Mouse (Mus musculus): ENCODE data around the gene Git1.

The Git1 gene

GRCm38 (mm10) chr11:77501971-77502370 is 8.6 kb downstream of the Git1 start:
- DNase-seq (ENCODE audit: low spot score in 2 of 2), result no peak

GRCm38 (mm10) chr11:77502481-77502880 is 9.1 kb downstream of the Git1 start:
- no peak for DNase-seq (ENCODE audit: low spot score in 2 of 2)

DNA sequence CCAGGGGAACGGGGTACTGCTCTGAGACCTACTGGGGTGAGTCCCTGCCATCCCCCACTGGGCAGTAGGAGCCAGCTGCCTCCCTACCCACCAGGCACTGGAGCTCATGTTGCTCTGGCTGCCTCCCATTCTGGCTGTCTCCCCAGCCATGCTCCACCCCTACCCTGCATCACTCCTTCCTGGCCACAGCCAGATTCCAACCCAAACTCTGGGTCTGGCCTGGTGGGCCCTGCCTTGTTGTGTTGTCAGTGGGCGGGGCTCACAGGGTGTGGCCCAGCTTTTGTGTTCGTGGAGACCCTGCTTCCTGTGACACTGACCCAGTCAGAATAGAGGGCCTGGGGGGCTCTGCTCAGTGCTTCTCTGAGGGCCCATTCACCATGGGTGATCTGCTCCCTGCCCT is 10.1 kb downstream of the Git1 start:
- DNase-seq (ENCODE audit: low spot score in 2 of 2), result no peak

DNA sequence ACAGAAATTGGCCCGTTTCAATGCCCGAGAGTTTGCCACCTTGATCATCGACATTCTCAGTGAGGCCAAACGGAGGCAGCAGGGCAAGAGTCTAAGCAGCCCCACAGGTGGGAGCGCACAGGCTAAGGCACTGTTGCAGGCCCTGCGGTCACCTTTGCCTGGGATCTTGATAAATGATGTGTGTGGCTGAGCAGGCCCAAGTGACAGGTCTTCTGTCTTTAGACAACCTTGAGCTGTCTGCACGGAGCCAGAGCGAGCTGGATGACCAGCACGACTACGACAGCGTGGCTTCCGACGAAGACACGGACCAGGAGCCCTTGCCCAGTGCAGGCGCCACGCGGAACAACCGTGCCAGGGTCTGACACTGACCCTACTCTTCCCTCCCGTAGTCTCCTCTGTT is 11.0 kb downstream of the Git1 start:
- DNase-seq (ENCODE audit: low spot score in 2 of 2), result no peak

GRCm38 (mm10) chr11:77505291-77505980 is 12.1 kb downstream of the Git1 start:
- no peak for DNase-seq (ENCODE audit: low spot score in 2 of 2)

DNA sequence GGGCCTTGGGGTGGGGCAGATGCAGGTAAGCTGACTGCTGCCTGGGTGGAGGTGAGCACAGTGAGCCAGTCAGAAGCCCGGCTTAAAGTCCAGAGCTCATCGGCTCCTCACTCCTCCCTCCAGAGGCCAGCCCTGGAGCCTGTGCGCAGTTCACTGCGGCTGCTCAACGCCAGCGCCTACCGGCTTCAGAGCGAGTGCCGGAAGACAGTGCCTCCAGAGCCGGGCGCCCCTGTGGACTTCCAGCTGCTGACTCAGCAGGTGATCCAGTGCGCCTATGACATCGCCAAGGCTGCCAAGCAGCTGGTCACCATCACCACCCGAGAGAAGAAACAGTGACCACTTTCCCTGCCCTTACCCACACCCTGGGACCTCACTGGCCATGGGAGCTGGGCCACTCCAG is 12.9 kb downstream of the Git1 start:
- DNase-seq (ENCODE audit: low spot score in 2 of 2), result no peak

- no peak for DNase-seq (ENCODE audit: low spot score in 2 of 2)
Measured at GRCm38 (mm10) chr11:77506941-77507340, 13.6 kb downstream of the Git1 start.

GRCm38 (mm10) chr11:77507426-77507825 is 14.1 kb downstream of the Git1 start:
- no peak for DNase-seq (ENCODE audit: low spot score in 2 of 2)

GRCm38 (mm10) chr11:77508068-77509021 is 15.0 kb downstream of the Git1 start:
- peak; percentile 66 to 79 for DNase-seq (ENCODE audit: low spot score in 2 of 2)

DNA sequence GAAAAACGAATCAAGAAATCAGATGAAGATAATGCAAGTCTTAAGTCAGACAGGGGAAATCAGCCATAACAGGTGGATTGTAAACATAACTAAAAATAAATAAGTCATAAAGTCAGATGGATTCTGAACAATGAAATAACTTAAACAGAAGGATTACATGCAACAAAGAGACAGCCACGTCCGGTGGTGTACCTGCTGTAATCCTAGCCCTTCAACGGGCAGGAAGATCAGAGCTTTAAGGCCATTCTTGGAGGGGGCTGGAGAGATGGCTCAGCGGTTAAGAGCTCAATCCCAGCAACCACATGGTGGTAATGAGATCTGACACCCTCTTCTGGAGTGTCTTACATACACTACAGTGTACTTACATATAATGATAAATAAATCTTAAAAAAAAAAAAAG is 18.0 kb downstream of the Git1 start:
- no peak for DNase-seq (ENCODE audit: low spot score in 2 of 2)

DNA sequence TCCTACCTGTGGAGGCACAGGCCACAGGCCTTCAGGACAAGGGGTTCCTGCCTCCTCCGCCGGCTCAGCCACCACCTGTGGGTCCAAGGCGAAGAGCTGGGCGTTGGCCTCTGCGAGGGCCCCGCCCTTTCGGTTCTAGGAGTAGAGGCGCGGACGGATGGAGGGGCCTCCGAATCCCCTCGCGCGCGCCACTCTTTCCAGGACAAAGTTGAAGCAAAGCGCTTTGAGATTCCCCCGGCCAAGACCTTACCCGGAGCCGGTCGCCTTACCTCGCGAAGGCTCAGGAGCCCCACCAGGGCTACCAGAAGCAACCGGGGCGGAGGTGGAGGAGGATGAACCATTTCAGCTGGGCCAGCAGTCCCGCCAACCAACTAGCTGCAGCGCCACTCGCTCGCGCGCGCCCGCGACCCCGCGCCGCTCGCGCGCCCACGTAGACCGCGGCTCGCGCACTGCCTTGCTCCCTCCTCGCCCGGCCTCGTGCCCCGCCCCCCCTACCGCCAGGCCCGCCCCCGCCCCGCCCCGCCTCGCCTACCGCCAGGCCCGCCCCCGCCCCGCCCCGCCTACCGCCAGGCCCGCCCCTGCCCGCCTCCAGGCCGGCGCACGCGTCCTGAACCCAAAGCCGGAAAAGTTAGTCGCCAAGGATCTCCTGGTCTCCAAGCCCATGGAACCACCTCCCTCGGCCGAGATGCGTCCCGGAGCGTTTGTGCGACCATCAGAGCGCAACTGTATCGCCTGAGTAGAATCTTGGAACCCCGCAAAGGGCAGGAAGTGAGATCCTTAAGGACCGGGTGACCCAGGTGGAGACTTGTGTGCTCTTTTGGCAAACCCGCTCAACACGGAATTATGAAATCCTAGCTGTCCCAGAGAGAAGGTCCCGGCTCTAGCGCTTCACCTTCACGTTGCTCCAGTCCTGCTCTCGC is 19.8 kb downstream of the Git1 start:
- peak; percentile 66 to 75 for DNase-seq (ENCODE audit: low spot score in 2 of 2)

- no peak for DNase-seq (ENCODE audit: low spot score in 2 of 2)
Measured at GRCm38 (mm10) chr11:77513811-77514170, 20.4 kb downstream of the Git1 start.

DNA sequence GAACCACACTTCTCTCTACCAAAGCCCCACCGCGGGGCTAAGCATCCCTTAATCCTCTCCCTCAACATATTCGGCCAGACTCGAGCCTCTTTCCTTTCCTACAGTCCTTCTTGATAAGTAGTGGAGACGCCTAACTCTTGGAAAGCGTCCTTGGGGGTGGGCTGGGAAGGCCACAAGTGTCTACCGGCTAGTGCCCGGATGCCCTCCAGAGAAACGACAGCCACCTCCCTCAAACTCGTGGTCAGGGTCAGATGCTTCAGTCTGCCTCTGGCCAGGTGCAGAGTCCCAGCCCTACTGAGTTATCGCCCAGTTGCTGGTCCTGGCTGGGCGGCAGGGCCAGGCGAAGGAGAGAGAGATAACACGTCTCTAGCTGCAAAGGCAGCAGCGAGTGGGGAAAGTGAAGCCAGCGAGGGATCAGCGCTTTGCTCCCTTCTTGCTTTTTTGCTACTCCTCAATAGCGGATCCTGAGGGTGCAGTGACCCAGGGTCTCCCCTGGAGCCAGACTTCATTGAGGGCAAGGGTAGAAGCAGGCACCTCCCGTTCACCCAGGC is 21.0 kb downstream of the Git1 start:
- DNase-seq (ENCODE audit: low spot score in 2 of 2), result peak in 1 of 2 experiments; percentile 31

DNA sequence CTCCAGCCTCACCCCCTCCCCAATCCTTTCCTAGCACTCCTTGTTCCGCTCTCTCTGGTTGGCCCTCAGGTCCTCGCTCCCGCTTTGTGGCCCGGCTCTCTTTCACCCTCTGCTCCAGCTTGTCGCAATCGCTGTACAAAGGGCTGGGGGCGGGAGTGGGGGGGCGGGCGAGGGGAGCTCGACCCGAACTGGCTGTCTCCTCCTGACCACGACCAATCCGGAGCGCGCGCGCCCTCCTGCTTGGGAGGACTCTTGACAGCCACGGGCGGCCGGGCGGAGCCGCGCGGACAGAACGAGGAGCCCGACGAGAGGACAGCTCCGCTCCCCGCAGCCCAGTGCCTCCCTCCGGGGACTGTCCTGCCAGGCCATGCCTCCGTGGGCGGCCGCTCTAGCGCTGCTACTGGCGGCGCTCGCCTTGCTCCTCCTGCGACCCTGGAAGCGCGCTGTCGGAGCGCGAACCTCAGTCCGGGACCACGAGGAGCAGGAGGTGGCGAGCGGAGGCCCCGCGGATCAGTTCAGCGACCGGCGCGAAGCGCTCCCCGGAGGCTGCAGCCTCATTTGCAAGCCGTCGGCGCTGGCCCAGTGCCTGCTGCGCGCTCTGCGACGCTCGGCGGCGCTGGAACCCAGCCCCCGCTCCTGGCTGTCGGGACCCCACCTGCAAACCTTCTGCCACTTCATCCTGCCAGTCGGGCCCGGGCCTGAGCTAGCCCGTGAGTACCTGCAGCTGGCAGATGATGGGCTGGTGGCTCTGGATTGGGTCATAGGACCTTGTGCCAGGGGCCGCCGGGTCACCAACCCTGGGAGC is 21.7 kb downstream of the Git1 start, which contains the start of gene Abhd15:
Abhd15 (plus strand) TSS at position 290 of the 805 bp plus-strand sequence.
- peak in 1 of 2 experiments; percentile 53 for DNase-seq (ENCODE audit: low spot score in 2 of 2)

DNA sequence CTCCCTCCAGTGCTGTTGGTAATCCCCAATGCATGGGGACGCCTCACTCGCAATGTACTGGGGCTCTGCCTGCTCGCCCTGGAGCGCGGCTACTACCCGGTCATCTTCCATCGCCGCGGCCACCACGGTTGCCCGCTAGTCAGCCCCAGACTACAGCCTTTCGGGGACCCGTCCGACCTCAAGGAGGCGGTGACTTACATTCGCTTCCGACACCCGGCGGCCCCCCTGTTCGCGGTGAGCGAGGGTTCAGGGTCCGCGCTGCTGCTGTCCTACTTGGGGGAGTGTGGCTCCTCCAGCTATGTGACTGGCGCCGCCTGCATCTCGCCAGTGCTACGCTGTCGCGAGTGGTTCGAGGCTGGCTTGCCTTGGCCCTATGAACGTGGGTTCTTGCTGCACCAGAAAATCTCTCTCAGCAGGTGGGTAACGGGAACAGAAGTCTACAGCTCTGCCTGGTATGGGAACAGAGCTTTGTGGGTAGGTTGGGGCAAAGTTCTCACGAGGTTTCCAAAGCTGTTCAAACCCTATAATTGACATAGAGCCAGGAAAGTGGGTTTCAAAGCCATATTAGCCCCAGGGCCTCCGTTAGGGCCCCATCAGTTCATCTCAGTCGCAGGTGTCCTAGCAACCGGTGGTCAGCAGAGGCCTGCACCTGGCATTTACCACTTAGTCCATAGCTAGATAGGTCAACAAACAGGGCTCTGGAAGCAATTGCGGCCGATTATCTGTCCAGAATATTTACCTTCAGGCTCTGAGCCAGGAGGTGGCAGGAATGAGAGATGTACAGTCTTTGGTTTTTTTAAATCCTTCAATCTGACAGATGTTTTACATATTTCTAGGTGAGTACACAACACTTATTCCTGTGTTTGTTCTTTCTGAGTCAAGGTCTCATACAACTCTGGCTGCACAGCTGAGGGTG is 22.5 kb downstream of the Git1 start, which contains the start of gene Trp53i13:
Trp53i13 (minus strand) TSS at position 344 of the 916 bp plus-strand sequence.
- no peak for DNase-seq (ENCODE audit: low spot score in 2 of 2)

- no peak for DNase-seq (ENCODE audit: low spot score in 2 of 2)
Measured at GRCm38 (mm10) chr11:77516553-77517425, 23.4 kb downstream of the Git1 start.

GRCm38 (mm10) chr11:77518051-77518798 is 24.9 kb downstream of the Git1 start:
- DNase-seq (ENCODE audit: low spot score in 2 of 2), result no peak

DNA sequence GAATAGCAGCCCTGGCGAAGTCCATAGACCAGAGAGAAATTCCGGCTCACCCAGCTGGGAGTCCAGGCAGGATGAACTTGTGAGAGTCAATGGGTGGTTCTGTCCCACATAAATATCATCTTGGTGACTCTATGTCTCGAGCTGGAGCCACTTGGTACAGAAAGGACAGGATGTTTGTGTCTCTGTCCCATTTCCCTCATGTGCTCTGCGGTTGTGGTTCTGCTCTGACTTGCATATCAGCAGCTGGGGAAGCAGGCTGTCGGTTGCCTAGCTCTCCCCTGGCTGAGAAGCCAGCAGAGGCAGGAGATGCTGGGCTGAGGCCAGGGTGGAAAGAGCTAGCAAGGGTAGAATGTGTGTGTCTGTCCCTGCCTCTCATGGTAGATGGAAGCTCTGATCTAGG is 25.7 kb downstream of the Git1 start, which contains the start of gene Gm10392:
Gm10392 (minus strand) TSS at position 156 of the 400 bp plus-strand sequence.
- peak in 1 of 2 experiments; percentile 31 for DNase-seq (ENCODE audit: low spot score in 2 of 2)

All from spleen, postnatal 14 days (tissue).